Mouse (Mus musculus) ZHBTc4 (cell line): ENCODE data around the gene Abca6.

ENCODE experiments used
- DNase-seq: peaks from one replicate; pipeline ENCODE4 v3.0.0-alpha.2; 2011; ENCODE audit warnings: low read depth, low spot score

Abca6 gene

GRCm38 (mm10) chr11:110196561-110197306 is 54.8 kb downstream of the Abca6 start:
- DNase-seq = no peak

- no peak for DNase-seq
These were observed 56.3 kb downstream of the Abca6 start for GRCm38 (mm10) chr11:110195310-110195709.

GRCm38 (mm10) chr11:110171212-110171611 is 80.4 kb downstream of the Abca6 start:
- DNase-seq = peak; percentile 54

GRCm38 (mm10) chr11:110167459-110168251 is 83.9 kb downstream of the Abca6 start, which contains the start of gene Abca9:
Gene Abca9, minus strand, starts transcription at chr11:110168196.
- DNase-seq = no peak

GRCm38 (mm10) chr11:110165822-110166221 is 85.8 kb downstream of the Abca6 start:
- no peak for DNase-seq

GRCm38 (mm10) chr11:110165409-110165808 is 86.2 kb downstream of the Abca6 start:
- no peak for DNase-seq

- DNase-seq = no peak
These were observed 94.5 kb downstream of the Abca6 start for GRCm38 (mm10) chr11:110157059-110157458.

- DNase-seq = no peak
These were observed 95.6 kb downstream of the Abca6 start for GRCm38 (mm10) chr11:110155985-110156384.

- no peak for DNase-seq
These were observed 103.9 kb downstream of the Abca6 start for GRCm38 (mm10) chr11:110147640-110148039.

GRCm38 (mm10) chr11:110145421-110145820 is 106.2 kb downstream of the Abca6 start:
- no peak for DNase-seq

- no peak for DNase-seq
These were observed 120.8 kb downstream of the Abca6 start for GRCm38 (mm10) chr11:110130760-110131159.
